Mouse (Mus musculus): ENCODE measurements around the gene Asb2.

DNA sequence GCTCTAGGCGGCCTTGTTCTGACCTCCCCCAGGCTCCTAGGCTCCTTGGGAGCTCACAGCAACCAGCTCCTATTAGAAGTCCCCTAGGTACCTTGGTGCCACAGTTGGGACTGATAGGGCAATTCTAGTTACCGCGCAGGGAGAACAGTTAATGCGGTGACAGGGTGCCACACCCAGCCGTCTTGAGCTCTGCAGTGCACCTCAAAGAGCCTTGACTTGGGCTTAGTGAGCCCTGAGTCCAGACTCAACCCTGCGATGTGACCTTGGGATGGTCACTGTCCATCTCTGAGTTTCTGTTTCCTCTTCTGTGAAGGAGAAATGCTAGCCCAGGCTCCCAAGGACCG lies 12.5 kb upstream of the Asb2 start:
- TF ChIP-seq CHD2 (IDR thresholded peaks at IDR 0.05; ENCODE audit: low read depth, low read length) (no peak), ZC3H11A (IDR thresholded peaks at IDR 0.05; ENCODE audit: borderline replicate concordance, low read depth, low read length) (no peak), MAFK (IDR thresholded peaks at IDR 0.05; ENCODE audit: insufficient read depth, low read depth, low read length) (no peak), ZNF384 (IDR thresholded peaks at IDR 0.05; ENCODE audit: low read depth, low read length) (no peak), HCFC1 (IDR thresholded peaks at IDR 0.05; ENCODE audit: borderline replicate concordance, insufficient read depth, low read length) (no peak)

Measured in ES-E14 (cell line).